In genomic region chr5:124483655-124484396, GRCm38 (mm10) we compare ENCODE assay signal across 8 mouse cellular contexts. TPM values are rescaled to one million over a fixed set of nuclear protein-coding genes. Genes with fewer than 3 reads are reported as not detected.
DNase-seq lines count a peak whose midpoint lies in the region; ATAC-seq and TF ChIP-seq lines count a peak whose summit lies in the region.

No protein-coding gene starts in this region.

- peak overlapping the region; percentile 63 for H3K4me2 ChIP-seq in hindbrain, embryonic 11.5 days (replicated peaks; ENCODE audit: low read depth, low read length)

- DNase-seq in kidney, postnatal 10 days, result peak; percentile 41
- DNase-seq in kidney, adult 8-10 months, result no peak
- DNase-seq in hindbrain, embryonic 11.5 days (ENCODE audit: low spot score), result no peak
- DNase-seq in frontal cortex, adult 2 months (ENCODE audit: extremely low spot score in 1 of 2, low spot score in 1 of 2), result no peak
- no peak for DNase-seq in B cell, adult 2 months
- DNase-seq in layer of hippocampus, postnatal 14 days (ENCODE audit: low spot score in 2 of 2), result no peak

- H3K36me3 ChIP-seq in hindbrain, embryonic 11.5 days (ENCODE audit: control insufficient read depth, insufficient read depth, low read length), result no peaks in the 10 kb centered on the region

- H3K9me3 ChIP-seq in hindbrain, embryonic 11.5 days (ENCODE audit: control insufficient read depth, low read length), result no peaks in the 10 kb centered on the region

- H3K27ac ChIP-seq in bone marrow macrophage, adult 2 months (ENCODE audit: insufficient read depth, low read depth, low read length), result peak overlapping the region; percentile 99
- H3K27ac ChIP-seq in hindbrain, embryonic 11.5 days (ENCODE audit: low read depth, low read length), result peak overlapping the region; percentile 97

- peak overlapping the region; percentile 74 for H3K4me3 ChIP-seq in bone marrow macrophage, adult 2 months (ENCODE audit: insufficient read depth, low read length)
- peak overlapping the region; percentile 68 for H3K4me3 ChIP-seq in hindbrain, embryonic 11.5 days (ENCODE audit: low read depth, low read length)

- ATAC-seq in hindbrain, embryonic 11.5 days (ENCODE audit: low FRiP score), result peak; percentile 62; the same call in 1 of the 2 replicates
- ATAC-seq in megakaryocyte-erythroid progenitor cell, adult 5-6 weeks (replicated peaks; ENCODE audit: low FRiP score, low TSS enrichment, poor library complexity, severe bottlenecking), result peak; percentile 20

- WGBS in hindbrain, embryonic 11.5 days, result 11% methylated on average over 15 of the region's 15 CpGs

- no peak for TF ChIP-seq POLR2A in bone marrow macrophage, adult 2 months (IDR thresholded peaks at IDR 0.05; ENCODE audit: borderline replicate concordance, low read depth, low read length)

- peaks cover 28% of the 10 kb centered on the region for H3K4me1 ChIP-seq in bone marrow macrophage, adult 2 months (ENCODE audit: control insufficient read depth, insufficient read depth, low read length)
- H3K4me1 ChIP-seq in hindbrain, embryonic 11.5 days (replicated peaks; ENCODE audit: control insufficient read depth, insufficient read depth, low read length), result no peaks in the 10 kb centered on the region

- peak overlapping the region; percentile 90 for H3K9ac ChIP-seq in hindbrain, embryonic 11.5 days (ENCODE audit: low read depth, low read length)

- no peaks in the 10 kb centered on the region for H3K27me3 ChIP-seq in hindbrain, embryonic 11.5 days (ENCODE audit: control insufficient read depth, insufficient read depth, low read length)

- no peak for TF ChIP-seq CTCF in bone marrow macrophage, adult 2 months (IDR thresholded peaks at IDR 0.05; ENCODE audit: low read depth, low read length)

RNA-seq across cellular contexts. Expression of gene Snrnp35, which starts 0.9 kb away (rescaled TPM):
- 20.5 and 21.6 TPM in 2 replicates for polyA plus RNA-seq in bone marrow macrophage, adult 2 months (2012; ENCODE audit: insufficient read depth, insufficient read length, missing spikeins)
- 15.2 and 15.7 TPM in 2 replicates for polyA plus RNA-seq in hindbrain, embryonic 11.5 days (2014; fragmentation: Nextera tagmentation; extraction: Ambion mirVana)
- 6.1 and 9.4 TPM in 2 replicates for total RNA-seq in megakaryocyte-erythroid progenitor cell, adult 5-6 weeks (2014; fragmentation: Nextera tagmentation)
- total RNA-seq in megakaryocyte-erythroid progenitor cell, adult 5-6 weeks (2017), result 3.2 and 11.1 TPM in 2 replicates
- polyA plus RNA-seq in frontal cortex, adult 2 months (2012; rRNA removed), result 9.6 and 11.8 TPM in 2 replicates
- 10 to 100 TPM; 19.7 to 22.3 TPM for total RNA-seq in layer of hippocampus, postnatal 14 days (2021)

RNA-seq across cellular contexts. Expression of gene Rilpl2, which starts 5.7 kb away (rescaled TPM):
- 106 and 113 TPM in 2 replicates for polyA plus RNA-seq in bone marrow macrophage, adult 2 months (2012; ENCODE audit: insufficient read depth, insufficient read length, missing spikeins)
- polyA plus RNA-seq in hindbrain, embryonic 11.5 days (2014; fragmentation: Nextera tagmentation; extraction: Ambion mirVana), result 19.2 and 20.8 TPM in 2 replicates
- total RNA-seq in megakaryocyte-erythroid progenitor cell, adult 5-6 weeks (2014; fragmentation: Nextera tagmentation), result 16.1 and 18.0 TPM in 2 replicates
- total RNA-seq in megakaryocyte-erythroid progenitor cell, adult 5-6 weeks (2017), result 13.8 and 19.0 TPM in 2 replicates
- polyA plus RNA-seq in frontal cortex, adult 2 months (2012; rRNA removed), result 24.5 and 25.9 TPM in 2 replicates
- 10 to 100 TPM; 23.1 to 24.1 TPM for total RNA-seq in layer of hippocampus, postnatal 14 days (2021)

RNA-seq across cellular contexts. Expression of gene Kmt5a, which starts 44.1 kb away (rescaled TPM):
- 49.2 and 58.6 TPM in 2 replicates for polyA plus RNA-seq in bone marrow macrophage, adult 2 months (2012; ENCODE audit: insufficient read depth, insufficient read length, missing spikeins)
- 52.2 and 83.1 TPM in 2 replicates for polyA plus RNA-seq in hindbrain, embryonic 11.5 days (2014; fragmentation: Nextera tagmentation; extraction: Ambion mirVana)
- total RNA-seq in megakaryocyte-erythroid progenitor cell, adult 5-6 weeks (2014; fragmentation: Nextera tagmentation), result 177 and 250 TPM in 2 replicates
- total RNA-seq in megakaryocyte-erythroid progenitor cell, adult 5-6 weeks (2017), result 187 and 201 TPM in 2 replicates
- polyA plus RNA-seq in frontal cortex, adult 2 months (2012; rRNA removed), result 41.8 and 54.3 TPM in 2 replicates
- total RNA-seq in layer of hippocampus, postnatal 14 days (2021), result 10 to 100 TPM; 48.1 to 60.6 TPM

RNA-seq across cellular contexts. Expression of gene Rilpl1, which starts 47.4 kb away (rescaled TPM):
- polyA plus RNA-seq in bone marrow macrophage, adult 2 months (2012; ENCODE audit: insufficient read depth, insufficient read length, missing spikeins), result 2.4 and 2.8 TPM in 2 replicates
- 16.4 and 20.7 TPM in 2 replicates for polyA plus RNA-seq in hindbrain, embryonic 11.5 days (2014; fragmentation: Nextera tagmentation; extraction: Ambion mirVana)
- total RNA-seq in megakaryocyte-erythroid progenitor cell, adult 5-6 weeks (2014; fragmentation: Nextera tagmentation), result 2.4 TPM in 1 of 2 replicates, not detected in the other
- 2.2 and 6.6 TPM in 2 replicates for total RNA-seq in megakaryocyte-erythroid progenitor cell, adult 5-6 weeks (2017)
- polyA plus RNA-seq in frontal cortex, adult 2 months (2012; rRNA removed), result 44.7 and 51.7 TPM in 2 replicates
- total RNA-seq in layer of hippocampus, postnatal 14 days (2021), result 10 to 100 TPM; 41.6 TPM

RNA-seq across cellular contexts. Expression of gene Tmed2, which starts 56.7 kb away (rescaled TPM):
- 339 and 358 TPM in 2 replicates for polyA plus RNA-seq in bone marrow macrophage, adult 2 months (2012; ENCODE audit: insufficient read depth, insufficient read length, missing spikeins)
- 474 and 506 TPM in 2 replicates for polyA plus RNA-seq in hindbrain, embryonic 11.5 days (2014; fragmentation: Nextera tagmentation; extraction: Ambion mirVana)
- total RNA-seq in megakaryocyte-erythroid progenitor cell, adult 5-6 weeks (2014; fragmentation: Nextera tagmentation), result 300 and 349 TPM in 2 replicates
- total RNA-seq in megakaryocyte-erythroid progenitor cell, adult 5-6 weeks (2017), result 809 and 870 TPM in 2 replicates
- polyA plus RNA-seq in frontal cortex, adult 2 months (2012; rRNA removed), result 108 and 133 TPM in 2 replicates
- 100 to 1,000 TPM in 1 of 2 experiments, 10 to 100 TPM in 1; 98.4 to 100 TPM for total RNA-seq in layer of hippocampus, postnatal 14 days (2021)
